Mouse (Mus musculus): ENCODE results near the gene Mrpl12.
A peak's percentile ranks its signal among the peaks of the same experiment; 100 is the strongest.

Mrpl12 gene

DNA sequence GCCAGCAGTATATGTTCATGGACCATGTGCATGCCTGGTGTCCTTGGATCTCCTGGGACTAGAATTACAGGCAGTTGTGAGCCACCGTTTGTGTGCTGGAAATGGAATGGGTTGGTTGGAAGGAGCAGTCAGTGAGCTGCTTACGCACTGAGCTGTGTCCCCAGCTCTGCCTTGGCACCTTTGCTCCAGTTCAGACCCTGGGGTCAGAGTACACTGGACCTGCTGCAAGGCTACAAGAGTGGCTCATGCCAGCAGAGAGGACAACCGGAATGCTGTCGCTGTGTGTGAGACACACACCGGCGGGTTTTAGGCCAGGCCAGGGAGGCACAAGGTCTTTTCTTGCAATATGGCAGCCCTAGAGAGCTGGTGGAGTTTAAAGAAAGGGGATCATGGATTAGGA lies 12.4 kb upstream of the Mrpl12 start:
- no peak for DNase-seq (ENCODE audit: low read depth, low spot score)

- no peak for DNase-seq (ENCODE audit: low read depth, low spot score)
Measured at GRCm38 (mm10) chr11:120483448-120483934, 922 bp upstream of the Mrpl12 start.

GRCm38 (mm10) chr11:120485251-120485650 lies 838 bp downstream of the Mrpl12 start:
- no peak for DNase-seq (ENCODE audit: low read depth, low spot score)

- peak; percentile 51 for DNase-seq (ENCODE audit: low read depth, low spot score)
Measured at GRCm38 (mm10) chr11:120488516-120488915, 4.1 kb downstream of the Mrpl12 start.

- peak; percentile 94 for DNase-seq (ENCODE audit: low read depth, low spot score)
Measured at GRCm38 (mm10) chr11:120489054-120489761, 4.8 kb downstream of the Mrpl12 start.

GRCm38 (mm10) chr11:120490291-120491046 lies 6.1 kb downstream of the Mrpl12 start:
- DNase-seq (ENCODE audit: low read depth, low spot score) = no peak

- peak; percentile 88 for DNase-seq (ENCODE audit: low read depth, low spot score)
Measured at GRCm38 (mm10) chr11:120491317-120492023, 7.1 kb downstream of the Mrpl12 start, which contains the start of gene Slc25a10. TSS of gene Slc25a10 (plus strand) at chr11:120491840.

GRCm38 (mm10) chr11:120492024-120492877 lies 7.8 kb downstream of the Mrpl12 start:
- DNase-seq (ENCODE audit: low read depth, low spot score) = peak; percentile 74

- DNase-seq (ENCODE audit: low read depth, low spot score) = no peak
Measured at GRCm38 (mm10) chr11:120492878-120493203, 8.4 kb downstream of the Mrpl12 start.

- no peak for DNase-seq (ENCODE audit: low read depth, low spot score)
Measured at GRCm38 (mm10) chr11:120493351-120493750, 8.9 kb downstream of the Mrpl12 start.

DNA sequence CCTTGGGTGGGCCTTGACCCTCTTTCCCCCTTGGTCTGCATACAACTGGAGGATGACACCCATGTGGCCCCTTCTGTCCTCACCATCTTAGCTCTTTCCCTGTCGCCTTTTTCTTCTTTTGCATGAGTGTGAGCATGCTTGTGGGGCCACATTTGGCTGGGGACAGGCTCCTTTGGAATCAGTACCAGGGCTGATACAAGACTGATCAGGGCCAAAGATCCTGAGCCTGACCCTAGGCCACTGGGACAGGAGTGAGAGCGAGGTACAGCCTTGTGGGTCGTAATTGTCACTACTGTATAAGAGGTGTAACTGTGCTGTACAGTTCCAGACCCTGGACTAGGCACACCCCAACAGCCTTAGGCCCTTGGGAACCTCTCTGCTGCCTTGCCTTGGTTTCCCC lies 9.5 kb downstream of the Mrpl12 start:
- no peak for DNase-seq (ENCODE audit: low read depth, low spot score)

DNA sequence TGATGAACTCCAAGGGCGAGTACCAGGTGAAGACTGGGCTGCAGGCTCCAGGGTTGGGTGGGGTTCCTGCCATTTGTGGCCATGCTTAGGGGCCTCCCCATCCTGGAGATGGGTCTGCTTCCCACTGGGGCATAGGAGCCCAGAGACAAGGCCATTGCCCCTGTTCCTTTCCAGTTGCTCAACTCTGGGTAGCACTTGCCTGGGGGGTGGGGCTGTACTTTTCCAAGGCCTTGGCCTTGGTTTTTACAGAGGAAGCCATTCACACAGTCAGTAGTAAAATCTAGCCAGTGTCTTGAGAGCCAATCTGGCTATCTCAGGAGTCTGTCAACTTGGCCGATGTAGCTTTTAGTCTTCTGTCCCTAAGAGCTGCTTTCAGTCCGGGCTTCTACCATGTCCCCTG lies 13.0 kb downstream of the Mrpl12 start:
- no peak for DNase-seq (ENCODE audit: low read depth, low spot score)

- DNase-seq (ENCODE audit: low read depth, low spot score) = no peak
Measured at GRCm38 (mm10) chr11:120498226-120498625, 13.8 kb downstream of the Mrpl12 start.

- no peak for DNase-seq (ENCODE audit: low read depth, low spot score)
Measured at GRCm38 (mm10) chr11:120498891-120499290, 14.5 kb downstream of the Mrpl12 start.

- DNase-seq (ENCODE audit: low read depth, low spot score) = no peak
Measured at GRCm38 (mm10) chr11:120499894-120500293, 15.5 kb downstream of the Mrpl12 start.

DNA sequence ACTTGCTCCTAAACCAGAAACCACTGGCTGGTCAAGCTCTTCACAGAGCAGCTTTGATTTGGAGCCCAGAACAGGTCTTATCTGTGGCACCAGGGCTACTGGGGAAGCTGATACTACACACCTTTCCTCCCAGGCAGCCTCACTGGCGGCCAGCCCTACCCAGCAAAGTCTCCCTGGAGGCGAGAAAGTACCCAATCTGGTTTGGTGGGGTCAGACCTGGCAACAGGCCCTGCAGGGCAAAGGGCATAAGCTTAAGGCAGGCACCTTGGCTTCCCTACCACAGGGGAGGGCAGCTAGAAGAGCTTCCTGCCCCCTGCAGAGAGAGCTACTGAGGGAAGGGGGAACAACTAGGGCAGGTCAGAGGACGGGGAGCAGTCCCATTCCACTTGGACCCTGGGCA lies 15.9 kb downstream of the Mrpl12 start:
- DNase-seq (ENCODE audit: low read depth, low spot score) = no peak

- DNase-seq (ENCODE audit: low read depth, low spot score) = no peak
Measured at GRCm38 (mm10) chr11:120501018-120501417, 16.6 kb downstream of the Mrpl12 start.

GRCm38 (mm10) chr11:120501701-120502100 lies 17.3 kb downstream of the Mrpl12 start:
- DNase-seq (ENCODE audit: low read depth, low spot score) = no peak

GRCm38 (mm10) chr11:120505661-120506060 lies 21.2 kb downstream of the Mrpl12 start:
- no peak for DNase-seq (ENCODE audit: low read depth, low spot score)

- DNase-seq (ENCODE audit: low read depth, low spot score) = no peak
Measured at GRCm38 (mm10) chr11:120506899-120507298, 22.5 kb downstream of the Mrpl12 start.

- DNase-seq (ENCODE audit: low read depth, low spot score) = peak; percentile 46
Measured at GRCm38 (mm10) chr11:120507611-120508289, 23.3 kb downstream of the Mrpl12 start.
